Mouse (Mus musculus) ES-CJ7 (cell line): ENCODE measurements around the gene Slc27a3.

Experiments
- DNase-seq: peaks from one replicate; pipeline ENCODE4 v3.0.0; 2011; ENCODE audit warnings: low read depth, low spot score

The Slc27a3 gene

DNA sequence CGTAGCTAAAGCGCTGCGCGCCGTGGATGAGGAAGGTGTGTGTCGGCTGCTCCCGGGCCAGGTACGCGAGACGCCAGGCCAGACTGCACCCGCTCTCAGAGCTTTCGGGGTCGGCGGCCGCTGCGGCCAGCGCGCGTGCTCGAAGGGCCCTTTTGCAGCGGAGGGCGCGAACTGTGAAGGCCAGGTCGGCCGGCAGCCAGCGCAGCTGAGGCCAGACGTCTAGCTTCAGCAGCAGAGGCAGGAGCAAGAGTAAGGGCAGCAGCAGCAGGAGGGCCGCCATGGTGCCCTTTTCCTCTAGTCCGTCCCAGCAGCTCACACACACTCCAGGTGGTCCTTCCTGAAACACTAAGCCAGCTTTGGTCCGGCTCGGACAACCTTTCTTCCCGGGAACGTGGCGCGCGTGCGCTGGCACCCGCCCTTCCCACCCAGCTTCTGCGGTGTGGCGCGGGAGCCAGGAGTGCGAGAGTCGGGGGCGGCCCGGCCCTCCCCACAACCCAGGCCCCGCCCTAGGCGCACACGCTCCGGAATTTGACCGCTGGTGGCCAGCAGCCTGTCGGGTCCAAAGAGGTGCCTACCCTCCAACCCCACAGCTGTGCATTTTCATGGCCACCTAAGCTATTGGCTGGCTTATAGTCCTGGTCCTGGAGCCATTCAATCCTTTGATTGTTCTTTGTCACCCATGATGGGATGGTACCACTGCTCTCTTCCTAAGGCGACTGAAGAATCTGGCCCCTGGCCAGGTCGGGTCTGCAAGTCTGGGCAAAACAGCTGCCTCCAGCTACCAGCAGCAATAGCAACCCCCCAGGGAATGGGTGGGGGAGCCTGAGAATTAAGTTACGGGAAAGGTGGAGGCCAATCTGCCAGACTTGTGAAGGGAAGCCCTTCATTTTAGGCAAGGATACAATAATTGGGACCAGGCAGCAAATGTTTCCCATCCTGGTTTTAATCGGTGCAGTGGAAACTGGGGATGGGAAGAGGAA is at the start of gene Slc27a3:
Gene Slc27a3, minus strand, starts transcription at position 428 of the 980 bp plus-strand sequence.
- DNase-seq: peak; percentile 68

DNA sequence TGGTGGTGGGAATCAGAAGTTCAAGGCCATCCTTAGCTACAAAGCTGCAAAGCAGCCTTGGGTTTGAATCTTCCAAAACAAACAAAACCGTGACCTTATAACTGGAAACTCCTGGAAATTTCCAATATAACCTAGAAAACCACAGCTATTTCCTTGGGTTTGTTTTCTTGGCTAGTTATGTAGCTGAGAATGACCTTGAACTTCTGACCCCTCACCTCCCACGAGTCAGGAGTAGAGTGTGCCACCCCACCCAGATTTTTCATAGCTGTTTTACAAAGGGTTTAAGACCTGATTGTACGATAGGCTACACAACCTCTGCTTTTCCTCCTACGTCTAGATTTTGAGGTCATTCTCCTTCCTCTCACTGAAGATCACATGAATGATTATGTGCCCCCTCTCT is 47.4 kb upstream of the Slc27a3 start:
- peak; percentile 89 for DNase-seq

DNA sequence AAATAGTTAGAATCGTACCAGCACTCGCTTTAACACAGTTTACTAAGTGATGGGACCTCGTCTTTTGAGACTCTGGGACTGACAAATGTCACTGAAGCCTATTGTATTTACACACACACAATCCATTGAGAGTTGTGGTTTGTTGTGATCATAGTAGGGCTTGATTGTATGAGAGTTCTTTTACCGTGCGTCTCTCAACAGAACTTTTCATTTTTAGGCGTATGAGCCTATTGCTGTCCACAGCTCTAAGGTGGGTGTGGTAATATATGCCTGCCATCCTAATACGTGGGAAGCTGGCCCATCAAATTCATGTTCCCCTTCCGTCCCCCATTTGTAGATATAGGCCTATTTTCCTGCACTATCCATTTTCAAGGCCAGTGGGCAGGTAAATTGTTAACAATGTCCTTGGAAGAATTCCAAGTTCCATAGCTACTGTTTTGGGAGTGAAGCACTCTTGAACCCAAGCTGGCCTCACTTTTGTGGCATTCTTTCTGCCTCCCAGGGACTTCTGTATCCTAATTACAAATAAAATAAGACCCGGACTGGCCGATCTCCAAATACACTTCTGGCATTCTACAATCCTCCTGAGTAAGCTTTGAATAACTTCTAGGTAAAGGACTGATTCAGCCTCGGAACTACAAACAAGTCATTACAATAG is 44.5 kb upstream of the Slc27a3 start:
- no peak for DNase-seq

DNA sequence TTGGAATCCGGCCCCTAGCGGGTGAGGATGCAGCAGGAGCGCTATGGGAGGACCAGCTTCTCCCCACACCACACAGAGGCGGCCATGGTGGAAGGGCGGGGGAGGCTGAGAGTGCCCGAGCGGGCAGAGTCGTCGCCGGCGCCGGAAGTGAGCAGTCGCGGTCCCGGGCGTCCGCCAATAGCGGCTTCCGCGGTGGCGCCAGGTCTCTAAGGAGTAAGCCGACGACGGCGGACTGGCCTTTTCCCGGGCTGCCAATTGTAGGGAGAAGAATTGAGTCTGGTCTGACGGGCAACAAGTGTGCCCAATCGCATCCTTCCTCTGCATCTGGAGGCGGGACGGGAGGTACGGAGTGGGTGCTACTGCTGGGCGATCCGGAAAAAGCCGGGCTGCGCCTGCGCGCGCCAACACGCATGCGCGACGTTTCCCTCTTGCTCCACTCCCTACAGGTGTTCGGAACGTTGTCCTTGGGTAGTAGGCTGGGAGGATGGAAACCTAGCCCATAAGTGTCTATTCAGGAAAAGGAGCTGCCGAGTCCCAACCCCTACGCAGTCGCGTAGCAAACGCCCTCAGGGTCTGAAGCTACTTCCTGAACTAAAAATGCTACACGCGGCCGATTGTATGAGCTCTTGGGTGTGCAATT is 43.8 kb upstream of the Slc27a3 start, which contains the start of gene Ints3:
Gene Ints3, minus strand, starts transcription at position 242 of the 640 bp plus-strand sequence.
- peak; percentile 100 for DNase-seq

DNA sequence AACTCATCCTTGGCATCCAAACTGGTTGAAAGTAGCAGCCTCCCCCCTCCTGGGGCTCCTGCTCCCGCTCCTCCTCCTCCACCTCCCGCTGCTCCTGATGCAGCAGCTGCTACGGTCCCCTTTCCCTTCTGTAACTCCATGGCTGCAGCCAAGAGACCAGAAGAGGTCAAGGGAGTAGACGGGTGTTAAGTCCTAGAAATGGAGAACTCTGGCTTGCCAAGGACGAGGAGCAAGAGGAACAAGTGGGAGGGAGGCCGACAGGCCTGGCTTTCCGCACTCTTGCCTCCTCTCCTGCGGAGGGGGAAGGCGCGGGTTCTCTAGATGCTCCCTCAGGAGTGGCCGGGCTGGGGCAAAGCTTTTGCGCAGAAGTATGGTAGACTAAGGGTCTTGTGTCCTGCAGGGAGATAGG is 43.1 kb upstream of the Slc27a3 start:
- peak; percentile 59 for DNase-seq

DNA sequence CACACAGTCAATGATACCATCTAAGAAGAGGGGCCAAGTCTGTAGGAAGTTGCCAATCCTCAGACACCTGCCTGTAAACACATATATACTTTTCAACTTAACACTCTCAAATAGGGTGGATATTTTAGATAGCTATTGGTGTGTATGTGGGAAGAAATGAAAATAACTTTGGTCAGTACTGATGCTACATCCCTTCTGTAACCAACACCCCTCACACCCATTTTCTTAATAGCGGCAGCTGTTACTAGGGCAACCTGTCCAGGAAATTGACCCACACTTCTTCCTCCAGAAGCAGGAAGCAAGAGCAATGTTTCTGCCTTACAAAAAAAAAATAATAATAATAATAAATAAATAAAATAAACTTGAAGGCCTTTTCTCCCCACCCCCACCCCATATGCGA is 42.6 kb upstream of the Slc27a3 start:
- no peak for DNase-seq

DNA sequence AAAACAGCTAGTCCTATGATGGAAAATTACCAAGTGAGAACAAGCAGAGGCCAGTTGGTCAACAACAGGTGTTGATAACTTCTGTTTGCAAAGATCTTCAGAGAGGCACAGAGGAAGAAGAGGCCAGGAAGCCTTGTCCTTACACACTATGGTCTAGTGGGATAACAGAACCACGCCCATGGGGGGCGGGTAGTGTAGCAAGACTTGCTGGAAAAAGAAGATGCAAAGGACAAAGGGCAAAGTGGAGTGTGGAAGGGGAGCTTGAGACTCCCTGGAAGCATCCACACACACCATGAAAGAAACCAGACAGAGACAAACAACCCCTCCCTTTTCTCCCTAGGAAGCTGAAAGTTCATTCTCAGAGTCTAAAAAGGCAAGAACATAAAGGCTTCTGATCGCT is 39.8 kb upstream of the Slc27a3 start:
- DNase-seq: peak; percentile 71

DNA sequence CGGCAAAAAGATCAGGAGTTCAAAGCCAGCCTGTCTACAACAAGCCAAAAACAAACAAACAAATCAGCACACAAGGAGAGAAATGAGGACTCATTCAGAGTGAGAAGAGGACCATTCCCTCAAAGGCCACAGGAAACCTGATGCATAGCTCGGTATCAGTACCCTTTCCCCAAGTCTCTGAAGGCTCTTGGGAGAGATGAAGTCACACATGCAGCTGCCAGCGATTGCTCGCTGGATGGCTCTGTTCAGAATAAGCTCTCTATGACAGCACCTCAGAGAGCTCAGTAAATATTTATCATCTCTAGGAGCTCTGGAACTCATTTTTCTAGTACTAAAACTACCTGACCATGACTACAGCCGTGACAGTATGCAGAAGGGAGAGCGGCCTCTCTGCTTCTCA is 38.4 kb upstream of the Slc27a3 start:
- no peak for DNase-seq

DNA sequence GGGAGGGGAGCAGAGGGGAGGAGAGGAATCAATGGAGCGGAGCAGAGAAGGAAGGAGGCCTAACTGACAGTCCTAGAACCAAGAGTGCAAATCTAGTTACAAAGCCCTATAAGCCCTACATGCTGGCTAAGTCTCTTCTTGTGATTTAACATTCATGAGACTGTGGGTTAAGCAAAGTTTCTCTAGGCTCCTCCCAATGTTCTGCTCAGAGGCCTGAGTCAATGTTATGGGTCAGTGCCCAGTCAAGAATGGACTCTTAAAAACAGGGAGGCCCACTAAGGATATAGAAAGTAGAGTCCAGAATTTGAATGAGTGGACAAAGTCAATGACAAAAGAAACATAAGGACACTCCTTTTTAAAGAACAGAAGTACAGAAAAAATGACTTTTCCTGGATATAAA is 37.8 kb upstream of the Slc27a3 start:
- no peak for DNase-seq

DNA sequence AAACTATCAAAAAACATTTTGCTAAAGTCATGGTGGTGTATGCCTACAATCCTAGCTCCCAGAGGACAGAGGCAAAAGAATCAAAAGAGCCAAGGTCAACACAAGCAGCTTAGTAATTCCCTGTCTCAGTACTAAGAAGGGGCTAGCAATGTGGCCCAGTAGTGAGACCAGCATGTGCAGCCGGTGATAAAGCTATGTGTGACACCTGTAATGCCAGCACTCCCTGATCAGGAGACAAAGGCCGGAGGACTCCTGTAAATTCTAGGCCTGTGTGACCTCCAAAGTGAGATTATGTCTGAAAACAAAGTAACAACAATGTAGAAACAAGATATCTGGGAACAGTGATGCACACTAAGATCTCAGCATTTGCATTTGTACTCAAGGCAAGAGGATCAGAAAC is 35.8 kb upstream of the Slc27a3 start:
- DNase-seq: no peak

DNA sequence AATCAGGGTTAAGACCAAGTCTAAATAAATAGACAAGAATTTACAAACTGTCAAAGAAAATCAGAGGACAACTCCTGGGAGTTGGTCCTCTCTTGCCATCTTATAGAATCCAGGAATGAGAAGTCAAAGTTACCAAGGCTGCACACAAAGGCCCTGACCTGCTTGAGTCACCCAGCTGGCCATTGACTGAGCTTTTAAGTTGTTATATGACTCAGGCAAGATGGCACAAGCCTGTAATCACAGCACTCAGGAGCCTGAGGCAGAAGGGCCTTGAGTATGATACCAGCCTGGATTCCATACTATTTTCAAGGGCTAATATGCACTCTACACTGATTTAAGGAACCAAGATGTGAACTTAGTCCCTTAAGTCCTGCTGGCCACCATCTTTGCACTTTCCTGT is 33.8 kb upstream of the Slc27a3 start:
- DNase-seq: no peak

DNA sequence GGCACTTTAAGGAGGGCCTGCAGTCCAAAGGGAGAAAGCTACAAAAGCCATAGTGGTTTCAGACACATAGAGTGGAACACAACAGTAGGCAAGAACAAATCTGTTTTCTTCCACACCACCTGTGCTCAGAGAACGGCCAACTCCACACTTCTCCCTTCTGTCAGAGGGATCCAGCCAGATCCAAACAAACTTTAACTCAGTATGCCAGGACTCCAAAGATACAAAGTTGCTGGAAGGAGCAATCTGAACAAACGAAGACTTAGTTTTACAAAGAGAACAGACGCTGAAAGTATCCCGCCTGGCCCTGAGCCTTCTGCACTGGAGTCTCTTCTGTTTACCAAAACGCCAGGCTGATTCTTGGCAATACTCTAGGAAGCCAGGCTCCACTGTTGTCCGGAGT is 31.0 kb upstream of the Slc27a3 start:
- DNase-seq: no peak

DNA sequence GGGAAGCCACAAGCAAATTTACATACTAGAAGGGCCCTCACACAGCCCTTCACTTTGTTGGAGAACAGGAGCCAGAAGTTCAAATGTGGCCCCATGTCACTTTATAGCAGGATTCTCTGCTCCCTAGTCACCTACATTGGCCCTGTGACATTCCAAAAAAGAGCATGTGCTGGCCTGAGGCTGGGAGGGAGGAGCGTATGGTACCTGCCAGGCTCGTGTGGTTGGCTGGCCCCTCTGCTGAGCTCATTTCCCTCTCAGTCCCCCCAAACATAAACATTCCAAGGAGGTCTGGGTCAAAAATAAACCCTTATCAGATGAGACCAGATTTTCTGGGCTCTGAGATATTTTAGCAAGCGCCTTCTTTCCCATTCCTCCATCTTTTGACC is 23.3 kb upstream of the Slc27a3 start:
- DNase-seq: no peak

DNA sequence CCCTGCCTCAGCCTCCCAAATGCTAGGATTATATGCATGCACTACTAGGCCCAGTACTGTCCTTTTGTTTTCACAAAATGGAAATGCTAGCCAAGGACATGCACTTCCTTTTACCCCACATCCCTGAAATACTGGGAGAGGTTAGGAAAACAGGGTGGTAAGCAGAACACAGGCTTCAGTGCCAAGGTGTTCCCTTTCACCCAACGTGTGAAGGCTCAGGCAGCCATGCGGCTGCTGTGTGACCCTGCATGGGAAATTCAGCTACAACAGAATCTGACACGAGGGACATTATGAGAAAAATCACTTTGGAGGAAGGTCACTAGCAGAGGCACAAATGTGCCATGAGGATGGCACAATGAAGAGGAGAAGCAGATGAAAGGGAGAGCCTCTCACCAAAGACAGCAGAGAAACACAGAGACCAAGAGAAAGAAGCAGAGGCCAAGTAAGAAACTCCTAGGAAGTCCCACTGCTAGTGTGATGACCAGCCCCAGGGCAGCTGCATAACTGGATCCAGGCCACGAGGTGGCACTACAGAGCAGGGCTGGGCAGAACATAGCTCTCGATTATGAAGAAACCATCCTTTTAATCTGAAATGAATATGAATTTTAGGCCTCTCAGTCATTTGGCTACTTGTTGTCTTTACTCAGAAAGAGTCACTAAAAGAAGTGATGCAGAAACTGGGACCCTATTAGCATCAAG is 22.7 kb upstream of the Slc27a3 start:
- peak; percentile 49 for DNase-seq

DNA sequence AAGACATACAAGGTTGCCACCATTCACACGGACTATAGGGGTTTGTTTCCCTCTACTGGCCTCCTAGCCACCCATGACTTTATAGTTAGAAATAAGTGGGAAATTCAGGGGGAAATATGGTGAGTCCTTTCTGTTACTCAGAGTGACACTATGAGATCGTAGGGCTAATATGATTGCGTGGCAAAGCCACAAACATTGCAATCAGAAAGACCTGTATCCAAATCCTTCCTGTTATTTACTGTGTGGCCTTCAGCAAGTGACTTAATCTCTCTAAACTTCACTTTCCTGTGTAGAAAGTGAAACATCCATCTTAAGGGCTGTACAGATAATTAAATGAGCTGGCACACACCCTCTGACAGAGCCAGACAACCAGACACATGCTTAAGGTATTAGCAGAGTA is 19.0 kb upstream of the Slc27a3 start:
- DNase-seq: no peak

DNA sequence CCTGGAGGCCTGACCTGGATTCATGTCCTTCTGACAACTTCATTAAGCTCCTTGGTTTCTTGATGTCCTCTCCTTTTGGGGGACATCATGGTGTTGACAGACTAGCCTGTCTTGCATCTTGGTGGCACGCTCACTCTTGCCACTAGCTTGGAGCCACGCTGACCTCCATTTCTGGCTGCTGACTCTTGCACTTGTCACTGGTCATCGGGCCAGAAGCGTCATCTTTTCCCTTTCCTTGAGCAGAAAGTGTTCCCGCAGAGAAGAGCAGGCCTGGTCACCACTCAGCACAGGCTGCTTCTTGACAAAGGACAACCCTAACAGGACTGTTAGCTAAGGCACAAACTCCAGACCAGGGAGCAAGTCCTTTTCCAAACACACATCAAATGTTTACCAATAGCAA is 16.7 kb upstream of the Slc27a3 start:
- DNase-seq: no peak

DNA sequence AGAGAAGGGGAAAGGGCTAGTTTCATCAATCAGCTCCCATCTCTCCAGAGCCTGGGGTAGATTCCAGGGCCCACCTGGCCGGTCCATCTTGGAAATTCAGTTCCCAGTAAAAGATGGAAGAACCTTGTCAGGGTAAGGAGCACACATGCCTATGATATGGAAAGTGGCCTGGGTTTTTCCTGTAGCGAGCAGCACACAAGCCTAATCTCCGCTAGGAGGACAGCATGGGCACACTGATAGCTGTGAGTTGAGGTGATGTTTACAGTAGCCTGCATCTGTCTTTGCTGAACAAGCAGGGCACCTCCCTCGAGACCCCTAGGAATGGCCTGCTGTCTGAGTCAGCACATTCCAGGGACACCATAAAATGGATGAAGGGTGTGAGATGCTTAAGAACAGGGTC is 14.9 kb upstream of the Slc27a3 start:
- DNase-seq: no peak

DNA sequence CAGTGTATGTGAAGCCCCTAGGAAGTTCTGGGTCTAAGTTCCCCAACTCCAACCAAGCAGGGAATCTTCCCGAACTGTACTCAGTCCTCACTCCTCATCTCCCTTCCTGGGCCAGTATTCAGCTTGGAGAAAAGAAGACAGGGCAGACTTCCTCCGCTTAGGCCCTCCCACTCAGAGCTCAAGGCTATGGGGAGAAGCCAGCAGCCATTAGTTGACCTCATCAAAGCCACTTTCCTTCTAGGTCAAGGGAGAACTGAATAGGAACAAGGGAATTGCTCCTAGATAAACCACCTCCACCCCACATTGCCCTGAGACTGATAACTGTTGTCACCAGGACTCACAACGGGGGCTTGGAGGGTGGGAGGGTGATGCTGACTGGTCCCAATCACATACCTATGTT is 14.4 kb upstream of the Slc27a3 start:
- DNase-seq: no peak

DNA sequence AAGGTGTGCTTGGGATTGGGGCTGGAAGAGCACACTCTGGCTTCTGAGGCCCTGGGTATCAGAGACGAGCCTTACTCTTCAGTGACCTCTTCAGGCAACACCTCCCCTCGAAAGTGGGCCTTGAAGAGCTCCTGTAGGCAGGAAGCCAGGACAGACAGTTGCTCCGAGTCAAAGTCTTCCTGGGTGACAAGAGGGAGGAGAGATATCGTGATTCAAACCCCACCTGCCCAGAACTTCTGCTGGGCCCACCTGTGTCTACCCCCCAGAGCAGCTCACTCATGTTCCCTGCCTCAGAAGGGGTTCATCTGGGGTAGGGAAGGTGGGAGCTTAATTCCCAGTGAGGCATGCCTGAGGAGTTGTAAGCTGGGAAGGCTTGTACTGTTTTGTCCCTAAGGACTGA is 11.3 kb upstream of the Slc27a3 start:
- DNase-seq: no peak

DNA sequence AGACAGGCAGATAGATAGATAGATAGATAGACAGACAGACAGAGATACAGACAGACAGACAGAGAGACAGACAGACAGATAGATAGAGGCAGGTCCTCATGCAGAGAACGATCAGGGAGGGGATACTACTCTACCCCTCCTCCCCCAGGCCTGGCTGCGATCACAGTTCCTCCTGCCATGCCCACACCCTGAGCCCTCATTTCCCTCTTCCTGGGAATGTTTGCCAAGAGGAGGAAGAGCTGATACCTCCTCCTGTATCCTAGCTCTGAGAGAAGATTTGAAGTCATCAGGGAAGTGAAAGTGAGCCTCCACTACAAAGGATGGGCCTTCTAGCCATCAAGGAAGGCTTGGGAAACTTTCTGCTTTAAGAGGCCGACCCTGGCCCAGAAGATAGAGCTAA is 5.9 kb upstream of the Slc27a3 start:
- DNase-seq: no peak

DNA sequence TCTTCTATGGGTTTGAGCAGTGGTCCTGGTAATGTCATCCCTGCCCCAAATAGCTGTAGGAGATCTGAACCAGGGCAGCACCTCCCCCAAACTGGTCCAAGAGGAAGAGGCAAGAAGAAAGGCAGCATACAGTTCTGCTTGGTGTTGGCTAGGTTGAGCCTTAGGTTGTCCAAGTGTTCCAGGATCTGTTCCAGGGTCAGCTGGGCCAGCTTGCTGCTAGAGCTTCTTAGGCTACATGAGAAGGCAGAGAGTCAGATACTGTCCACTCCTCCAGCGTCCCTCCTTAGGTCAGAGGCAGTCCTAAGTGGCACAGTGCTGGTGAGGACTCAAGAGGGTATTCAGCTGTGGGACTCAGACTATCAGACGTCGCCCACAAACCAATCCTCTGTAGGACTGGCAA is 2.9 kb upstream of the Slc27a3 start:
- DNase-seq: no peak

DNA sequence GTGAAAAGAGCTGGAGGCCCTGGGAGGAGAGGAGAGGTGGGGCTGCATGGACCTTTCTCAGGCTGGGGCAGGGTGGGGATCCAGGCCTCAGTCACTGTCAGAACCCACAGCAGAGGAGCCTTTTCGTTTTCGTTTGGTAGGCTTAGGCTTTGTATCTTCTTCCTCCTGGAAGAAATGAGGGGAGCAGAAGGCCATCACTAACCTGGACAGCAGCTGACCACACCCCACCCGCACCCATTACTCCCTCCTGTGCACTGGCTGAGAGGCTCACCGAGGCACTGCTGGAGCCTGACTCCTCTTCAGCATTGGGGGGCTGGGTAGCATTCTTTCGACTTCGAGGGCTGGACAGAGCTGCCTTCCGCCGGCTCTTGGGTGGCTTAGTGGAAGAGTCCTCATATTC is 2.2 kb upstream of the Slc27a3 start:
- DNase-seq: no peak
